Mouse (Mus musculus) urinary bladder, postnatal 4 days (tissue): Measurements from ENCODE around the gene Zp3.

Source experiments
- DNase-seq, 2 experiments: peaks; one replicate each; pipeline ENCODE4 v3.0.0; 2021 to 2022; ENCODE audit warnings: low spot score in 2 of 2

Gene Zp3

DNA sequence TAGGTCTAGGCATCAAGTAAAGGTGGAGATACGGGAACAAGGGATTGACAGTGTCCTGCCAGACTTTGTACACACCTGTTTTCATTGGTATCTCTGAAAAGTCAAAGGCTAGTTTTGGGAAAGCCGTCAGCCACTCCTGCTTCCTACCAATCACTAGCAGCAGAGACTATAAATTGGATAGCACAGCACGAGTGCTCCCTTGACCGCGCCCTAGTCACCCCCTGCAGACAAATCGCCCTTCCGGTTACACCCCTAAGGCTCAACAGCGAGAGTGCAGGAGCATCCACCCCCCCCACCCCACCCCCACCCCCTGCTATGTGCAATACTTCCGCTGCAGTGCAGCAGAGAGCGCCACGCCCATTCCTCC, 17.8 kb upstream of the Zp3 start:
- no peak for DNase-seq

- peak; percentile 98 for DNase-seq
Measured at GRCm38 (mm10) chr5:135962492-135963279, 17.2 kb upstream of the Zp3 start.

GRCm38 (mm10) chr5:135963280-135963627, 16.6 kb upstream of the Zp3 start:
- no peak for DNase-seq

- DNase-seq = peak in 1 of 2 experiments; percentile 54
Measured at GRCm38 (mm10) chr5:135965501-135965930, 14.4 kb upstream of the Zp3 start.

- DNase-seq = no peak
Measured at GRCm38 (mm10) chr5:135966866-135967265, 13.0 kb upstream of the Zp3 start.

DNA sequence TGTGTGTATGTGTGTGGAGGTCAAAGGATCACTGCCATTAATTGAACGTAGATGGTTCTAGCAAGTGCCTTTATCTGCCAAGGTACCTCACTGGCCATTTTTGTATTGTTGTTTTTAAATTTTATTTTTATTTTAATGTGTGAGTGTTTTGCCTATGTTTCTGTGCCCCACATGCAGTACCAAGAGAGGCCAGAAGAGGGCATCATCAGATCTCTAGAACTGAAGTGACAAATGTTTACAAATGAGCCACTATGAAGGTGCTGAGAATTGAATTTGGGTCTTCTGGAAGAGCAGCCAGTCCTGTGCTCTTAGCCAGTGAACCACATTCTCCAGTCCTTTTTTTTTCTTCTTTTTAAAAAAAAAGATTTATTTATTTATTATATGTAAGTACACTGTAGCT, 11.1 kb upstream of the Zp3 start:
- DNase-seq = no peak

DNA sequence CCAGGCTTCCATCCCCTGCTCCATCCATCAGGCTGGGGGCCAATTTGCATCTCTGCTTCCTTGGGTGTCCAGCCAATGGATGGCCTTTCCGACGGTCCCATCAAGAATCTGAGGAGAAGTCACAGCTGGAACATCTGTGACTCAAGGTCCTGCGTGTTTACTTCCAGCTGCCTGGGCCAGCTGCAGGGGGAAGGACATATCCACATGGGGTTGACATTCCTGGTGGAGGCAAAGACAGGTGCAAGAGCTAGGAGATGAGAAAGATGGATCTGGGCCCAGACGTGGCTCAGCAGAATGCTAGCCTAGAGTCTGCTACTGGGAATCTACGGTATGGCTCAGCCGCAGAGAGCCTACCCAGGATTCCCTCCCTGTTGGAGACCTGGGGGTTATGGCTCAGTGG, 9.7 kb upstream of the Zp3 start:
- DNase-seq = no peak

DNA sequence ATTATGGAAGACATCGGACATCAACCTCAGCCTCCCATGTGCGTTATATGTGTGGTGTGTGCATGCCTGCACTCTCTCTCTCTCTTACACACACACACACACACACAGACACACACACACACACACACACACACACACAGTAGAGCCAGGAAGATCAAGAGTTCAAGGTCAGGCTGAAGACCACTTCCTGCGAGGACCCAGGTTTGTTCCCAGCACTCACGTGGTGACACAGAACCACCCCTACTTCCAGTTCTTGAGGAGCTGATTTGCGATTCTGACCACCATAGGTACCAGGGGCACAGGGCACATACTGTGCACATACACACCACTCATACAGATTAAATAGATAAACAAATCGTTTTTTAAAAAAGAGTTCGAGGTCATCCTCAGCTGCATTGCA, 8.0 kb upstream of the Zp3 start:
- no peak for DNase-seq

DNA sequence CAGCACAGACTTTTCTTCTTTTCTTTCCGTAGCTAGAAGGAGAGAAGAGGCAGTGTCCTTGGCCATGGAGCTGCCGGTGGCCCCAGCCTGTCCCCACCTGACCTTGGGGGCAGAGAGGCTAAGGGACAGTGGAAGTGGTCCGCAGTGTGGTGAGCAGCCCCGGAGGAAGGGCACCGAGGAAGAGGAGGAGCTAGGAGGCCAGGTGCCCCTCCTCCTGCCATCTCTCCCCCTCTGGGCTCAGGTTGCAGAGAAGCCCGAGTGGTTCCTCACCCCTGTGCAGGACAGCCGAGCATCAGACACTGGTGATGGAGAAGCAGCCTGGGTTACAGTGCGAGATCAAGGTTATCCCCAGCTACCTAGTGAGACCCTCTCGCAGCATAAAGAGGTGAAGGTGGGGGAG, 5.5 kb upstream of the Zp3 start, which contains the start of gene Ssc4d:
TSS of gene Ssc4d (minus strand) at position 167 of the 400 bp plus-strand sequence.
- DNase-seq = no peak

GRCm38 (mm10) chr5:135975893-135976668, 3.8 kb upstream of the Zp3 start:
- no peak for DNase-seq

DNA sequence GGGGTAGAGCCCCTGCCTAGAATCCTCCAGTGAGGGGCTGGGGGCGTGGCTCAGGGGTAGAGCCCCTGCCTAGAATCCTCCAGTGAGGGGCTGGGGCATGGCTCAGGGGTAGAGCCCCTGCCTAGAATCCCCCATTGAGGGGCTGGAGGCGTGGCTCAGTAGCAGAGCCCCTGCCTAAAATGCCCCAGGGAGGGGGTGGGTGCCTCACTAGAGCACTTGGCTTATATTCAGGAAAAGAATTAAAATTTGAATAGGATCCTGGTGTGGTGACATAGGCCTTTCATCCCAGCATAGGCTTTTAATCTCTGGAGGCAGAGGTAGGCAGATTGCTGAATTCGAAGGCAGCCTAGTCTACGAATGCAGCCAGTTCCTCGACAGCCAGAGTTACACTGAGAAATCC, 518 bp upstream of the Zp3 start:
- no peak for DNase-seq

DNA sequence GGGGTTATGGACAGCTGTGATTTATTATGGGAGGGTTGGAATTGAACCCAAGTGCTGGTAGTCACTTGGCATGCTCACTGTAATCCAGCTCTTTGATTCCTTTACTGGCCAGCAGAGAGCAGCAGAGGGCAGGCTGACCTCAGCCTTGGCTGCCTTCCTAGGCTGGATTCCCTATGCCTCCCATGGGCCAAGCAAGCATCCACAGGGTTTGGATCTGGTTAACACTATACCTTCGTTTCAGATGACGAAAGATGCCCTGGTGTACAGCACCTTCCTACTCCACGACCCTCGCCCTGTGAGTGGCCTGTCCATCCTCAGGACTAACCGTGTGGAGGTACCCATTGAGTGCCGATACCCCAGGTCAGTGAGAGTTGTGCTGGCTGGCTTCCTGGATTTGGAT, 2.5 kb downstream of the Zp3 start:
- peak in 1 of 2 experiments; percentile 52 for DNase-seq

DNA sequence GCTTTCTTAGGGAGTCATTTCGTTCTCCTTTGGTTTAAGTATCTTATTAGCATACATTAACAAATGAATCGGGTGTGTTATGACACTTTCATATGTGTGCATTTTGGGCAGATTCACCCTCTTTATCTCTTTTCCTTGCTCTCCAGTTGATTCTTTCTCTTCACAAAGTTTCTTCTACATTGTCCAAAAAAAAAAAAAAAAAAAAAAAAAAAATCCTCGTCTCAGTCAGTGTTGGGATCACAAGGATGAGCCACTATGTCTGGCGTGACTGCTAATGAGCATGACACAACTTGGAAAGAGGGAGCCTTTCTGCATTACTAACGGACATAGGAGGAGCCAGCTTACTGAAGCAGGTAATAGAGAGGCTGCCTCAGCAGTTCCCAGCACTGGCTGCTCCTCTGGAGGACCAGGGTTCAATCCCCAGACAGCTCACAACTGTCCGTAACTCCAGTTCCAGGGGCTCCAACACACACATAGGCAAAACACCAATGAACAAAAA, 4.7 kb downstream of the Zp3 start:
- no peak for DNase-seq

- DNase-seq = no peak
Measured at GRCm38 (mm10) chr5:135987248-135987647, 7.3 kb downstream of the Zp3 start.

DNA sequence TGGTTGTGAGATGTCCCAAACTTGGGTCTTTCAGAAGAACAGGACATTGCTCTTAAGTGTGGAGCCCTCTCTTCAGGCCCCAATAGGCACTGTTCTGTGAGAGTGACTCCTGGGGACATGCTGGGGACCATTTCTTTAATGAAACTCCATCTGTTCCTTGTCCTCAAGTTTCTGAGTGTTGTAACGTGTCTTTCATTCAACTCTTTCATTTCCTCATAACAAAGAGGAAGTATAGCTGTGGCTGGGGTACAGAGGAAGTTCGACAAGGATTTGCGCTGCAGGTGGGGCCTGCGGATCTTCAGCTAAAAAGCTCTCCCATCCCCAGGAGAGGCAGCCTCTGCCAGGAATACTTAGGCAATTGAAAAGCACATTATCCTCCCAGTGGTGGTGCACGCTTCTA, 10.7 kb downstream of the Zp3 start:
- DNase-seq = no peak

DNA sequence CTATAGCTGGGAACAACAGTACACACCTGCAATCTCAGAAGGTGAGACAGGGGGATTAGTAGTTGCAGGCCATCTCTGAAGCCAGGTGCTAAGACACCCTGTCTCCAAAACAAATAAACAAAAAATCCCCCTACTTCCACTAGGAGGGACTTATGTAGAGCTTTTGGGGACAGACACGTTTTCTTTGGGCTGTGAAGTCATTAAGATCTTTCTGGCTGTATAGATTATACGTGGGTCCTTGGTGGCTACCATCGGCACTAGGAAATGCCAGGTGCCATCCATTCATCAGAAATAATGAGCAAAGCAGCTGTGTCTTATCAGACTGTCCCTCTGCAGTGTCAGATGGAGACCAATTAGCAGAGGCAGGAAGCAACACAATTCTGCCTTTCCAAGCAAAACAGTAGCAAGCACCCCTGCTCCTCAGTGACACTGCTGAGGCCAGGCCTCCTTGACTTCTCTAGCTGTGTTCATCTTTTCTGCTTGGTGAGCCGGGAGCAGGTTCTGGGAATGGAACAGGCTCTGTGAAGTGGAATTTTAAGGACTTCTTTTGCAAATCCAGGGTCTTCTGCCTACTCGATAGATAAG, 13.6 kb downstream of the Zp3 start:
- no peak for DNase-seq

DNA sequence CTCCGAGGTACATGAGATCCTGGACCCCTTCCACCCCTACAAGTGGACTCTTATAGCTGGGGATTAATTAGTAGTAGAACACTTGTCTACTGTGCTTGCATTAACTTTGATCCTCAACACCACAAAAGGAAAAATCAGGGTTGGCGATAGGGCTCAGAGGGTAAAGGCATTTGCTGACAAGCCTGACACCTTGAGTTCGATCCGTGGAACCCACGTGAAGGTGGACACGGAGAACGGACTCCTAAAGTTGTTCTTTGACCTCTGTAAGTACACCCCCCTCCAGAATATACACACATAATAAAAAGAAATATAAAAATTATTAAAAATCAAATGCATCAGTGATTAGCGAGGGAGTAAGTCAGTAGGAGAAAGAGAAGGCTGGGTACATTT, 14.4 kb downstream of the Zp3 start:
- DNase-seq = no peak

DNA sequence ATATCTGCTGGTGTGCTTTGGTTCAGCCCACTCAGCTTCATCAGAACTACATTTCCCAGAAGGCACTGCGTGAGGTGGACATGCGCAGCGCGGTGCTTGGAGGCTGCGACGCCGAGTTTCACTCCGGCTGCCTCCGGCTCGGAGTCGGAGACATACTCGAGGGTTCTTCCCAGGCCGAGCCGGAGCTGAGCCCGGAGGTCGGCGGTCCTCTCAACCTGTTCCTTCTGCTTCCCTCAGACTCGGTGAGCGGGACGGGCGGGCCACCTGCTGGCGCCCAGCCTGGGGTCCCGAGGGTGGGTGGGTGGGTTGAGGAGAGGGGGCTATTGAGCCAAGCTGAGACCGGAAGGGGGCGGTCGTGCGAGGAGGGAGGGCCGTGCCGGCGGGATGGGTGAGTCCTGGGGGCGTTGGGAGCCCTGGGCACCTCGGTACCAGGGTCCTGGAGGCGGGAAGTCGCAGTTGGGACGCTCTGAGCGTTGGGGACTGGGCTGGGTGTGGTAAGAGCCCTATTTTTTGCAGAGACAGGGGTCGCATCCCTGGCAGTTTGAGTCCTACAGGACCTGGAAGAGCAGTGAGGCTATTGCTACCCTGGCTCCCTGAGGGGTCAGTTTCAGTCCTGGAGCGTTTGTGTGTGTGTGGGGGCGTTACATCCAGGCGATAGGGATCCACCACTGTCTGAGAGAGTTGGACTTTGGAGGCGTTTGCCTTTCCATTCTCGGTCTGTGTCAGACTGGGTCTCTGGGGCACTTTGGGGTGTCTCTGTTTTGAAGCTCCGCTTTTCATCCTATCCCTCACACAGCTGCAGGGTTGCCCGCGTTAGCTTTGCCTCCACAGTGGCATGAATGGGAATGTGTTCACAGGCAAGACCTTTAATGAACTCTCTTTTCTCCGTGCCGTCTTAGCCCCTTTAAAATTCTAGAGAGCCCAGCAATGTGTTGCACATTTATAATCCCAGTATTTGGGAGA, 15.1 kb downstream of the Zp3 start, which contains the start of gene Dtx2:
TSS of gene Dtx2 (plus strand) at position 76 of the 963 bp plus-strand sequence.
- peak; percentile 85 to 90 for DNase-seq

DNA sequence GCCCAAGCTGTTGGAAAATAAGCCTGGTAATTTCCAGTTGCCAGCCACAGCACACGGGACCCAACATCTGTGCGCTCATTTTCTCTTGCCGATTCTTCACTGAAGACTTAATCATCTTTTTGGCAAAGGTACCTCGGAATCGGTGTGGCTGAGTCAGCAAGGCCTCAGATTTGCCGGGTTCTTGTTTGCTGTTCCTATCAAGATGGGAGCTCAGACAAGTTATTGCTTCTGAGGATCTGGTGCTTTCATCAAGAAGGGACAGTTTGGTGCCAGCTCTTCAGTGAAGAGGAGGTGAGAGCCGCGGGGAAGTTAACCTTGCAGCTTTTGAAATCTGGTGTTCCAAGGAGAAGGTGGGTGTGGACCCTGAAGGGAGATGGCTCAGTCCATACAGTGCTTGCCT, 16.3 kb downstream of the Zp3 start:
- DNase-seq = no peak

GRCm38 (mm10) chr5:136001222-136001621, 21.3 kb downstream of the Zp3 start:
- no peak for DNase-seq

- DNase-seq = no peak
Measured at GRCm38 (mm10) chr5:136002325-136002724, 22.4 kb downstream of the Zp3 start.
